Mouse (Mus musculus): ENCODE results near the gene Cdh12.
"Not testable (repeated sequence)": the region's sequence is repeated elsewhere in the genome, so short reads cannot be mapped to it uniquely, and the experiment has no call there.

Cdh12 gene

GRCm38 (mm10) chr15:21109009-21109841 is 660.2 kb downstream of the Cdh12 start:
- peak; percentile 12 for DNase-seq (ENCODE audit: low spot score)

- DNase-seq (ENCODE audit: low spot score) = no peak
These were observed 660.9 kb downstream of the Cdh12 start for GRCm38 (mm10) chr15:21109889-21110500.

- DNase-seq (ENCODE audit: low spot score) = peak; percentile 16
These were observed 662.0 kb downstream of the Cdh12 start for GRCm38 (mm10) chr15:21110874-21111603.

- not testable (repeated sequence) for DNase-seq (ENCODE audit: low spot score)
These were observed 665.7 kb downstream of the Cdh12 start for GRCm38 (mm10) chr15:21114775-21115174.

GRCm38 (mm10) chr15:21130660-21131059 is 681.6 kb downstream of the Cdh12 start:
- no peak for DNase-seq (ENCODE audit: low spot score)

- no peak for DNase-seq (ENCODE audit: low spot score)
These were observed 683.9 kb downstream of the Cdh12 start for GRCm38 (mm10) chr15:21132999-21133398.

GRCm38 (mm10) chr15:21146896-21147295 is 697.8 kb downstream of the Cdh12 start:
- DNase-seq (ENCODE audit: low spot score) = no peak

GRCm38 (mm10) chr15:21153602-21154001 is 704.5 kb downstream of the Cdh12 start:
- no peak for DNase-seq (ENCODE audit: low spot score)

GRCm38 (mm10) chr15:21179727-21180126 is 730.7 kb downstream of the Cdh12 start:
- DNase-seq (ENCODE audit: low spot score) = peak; percentile 22

- DNase-seq (ENCODE audit: low spot score) = peak; percentile 12
These were observed 731.1 kb downstream of the Cdh12 start for GRCm38 (mm10) chr15:21180191-21180590.

GRCm38 (mm10) chr15:21185799-21186198 is 736.7 kb downstream of the Cdh12 start:
- DNase-seq (ENCODE audit: low spot score) = no peak

GRCm38 (mm10) chr15:21210089-21210488 is 761.0 kb downstream of the Cdh12 start:
- DNase-seq (ENCODE audit: low spot score) = not testable (repeated sequence)

- no peak for DNase-seq (ENCODE audit: low spot score)
These were observed 773.9 kb downstream of the Cdh12 start for GRCm38 (mm10) chr15:21223006-21223405.

GRCm38 (mm10) chr15:21261318-21261717 is 812.3 kb downstream of the Cdh12 start:
- DNase-seq (ENCODE audit: low spot score) = no peak

- no peak for DNase-seq (ENCODE audit: low spot score)
These were observed 820.8 kb downstream of the Cdh12 start for GRCm38 (mm10) chr15:21269856-21270255.

GRCm38 (mm10) chr15:21297051-21297450 is 848.0 kb downstream of the Cdh12 start:
- DNase-seq (ENCODE audit: low spot score) = no peak

GRCm38 (mm10) chr15:21315457-21315856 is 866.4 kb downstream of the Cdh12 start:
- no peak for DNase-seq (ENCODE audit: low spot score)

- DNase-seq (ENCODE audit: low spot score) = no peak
These were observed 894.8 kb downstream of the Cdh12 start for GRCm38 (mm10) chr15:21343853-21344252.

GRCm38 (mm10) chr15:21344323-21344722 is 895.3 kb downstream of the Cdh12 start:
- no peak for DNase-seq (ENCODE audit: low spot score)

GRCm38 (mm10) chr15:21344749-21345148 is 895.7 kb downstream of the Cdh12 start:
- no peak for DNase-seq (ENCODE audit: low spot score)

GRCm38 (mm10) chr15:21355356-21356101 is 906.5 kb downstream of the Cdh12 start:
- no peak for DNase-seq (ENCODE audit: low spot score)

- no peak for DNase-seq (ENCODE audit: low spot score)
These were observed 917.3 kb downstream of the Cdh12 start for GRCm38 (mm10) chr15:21366366-21366765.
